16 mouse cellular contexts compared by ENCODE assay signal in the genomic region with DNA sequence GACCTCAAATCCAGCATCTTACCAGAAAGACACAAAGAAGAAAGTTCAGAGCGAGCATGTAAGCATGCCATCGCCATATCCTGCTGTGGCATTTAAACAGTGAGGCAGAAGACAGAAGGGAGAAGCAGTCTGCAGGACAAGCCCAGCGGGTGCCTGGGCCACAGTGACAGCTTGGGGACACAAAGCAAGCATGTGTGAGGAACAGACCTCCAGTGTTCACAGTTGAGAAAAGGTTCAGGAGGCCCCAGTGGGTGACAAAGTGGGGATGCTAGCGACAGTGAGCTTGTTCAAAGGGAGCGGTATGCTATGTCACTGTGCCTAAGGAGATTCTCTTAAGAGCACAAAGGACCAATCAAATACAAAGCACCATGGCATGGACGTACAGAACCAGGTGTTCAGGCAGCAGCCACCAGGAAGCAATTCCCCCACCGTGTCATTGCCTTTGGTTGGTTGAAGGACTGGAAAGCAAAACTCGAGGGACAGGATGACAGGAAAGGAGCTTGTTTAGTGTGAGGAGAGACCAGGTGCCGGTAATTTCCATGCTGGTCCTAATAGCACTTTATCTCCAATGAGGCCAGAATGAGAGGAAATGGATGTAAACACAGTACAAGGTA.
A peak's percentile ranks its signal among the peaks of the same experiment; 100 is the strongest.
DNase-seq lines count a peak whose midpoint lies in the region; ATAC-seq and TF ChIP-seq lines count a peak whose summit lies in the region.
"Had no signal": no experiment of that assay in that cellular context is flagged by ENCODE, and none has a peak within 500 bp of the region (broad histone marks: within the 10 kb centered on the region; RNA-seq: fewer than 3 reads in every experiment).

No protein-coding gene starts in this region.

- no peaks in the 10 kb centered on the region for H3K27me3 ChIP-seq in cerebellum, adult 2 months (ENCODE audit: control insufficient read depth, insufficient read depth, low read length)
- peaks cover 2% of the 10 kb centered on the region; the same call in 1 of the 2 replicates for H3K27me3 ChIP-seq in forebrain, embryonic 13.5 days
- no peaks in the 10 kb centered on the region for H3K27me3 ChIP-seq in forebrain, embryonic 14.5 days (replicated peaks; ENCODE audit: control insufficient read depth, insufficient read depth, low read length)
- H3K27me3 ChIP-seq in neural tube, embryonic 11.5 days (ENCODE audit: control insufficient read depth, insufficient read depth, low read length), result no peaks in the 10 kb centered on the region
- H3K27me3 ChIP-seq in neural tube, embryonic 15.5 days (replicated peaks), result no peaks in the 10 kb centered on the region
- H3K27me3 ChIP-seq: CH12.LX; heart, embryonic 15.5 days had no signal

- H3K27ac ChIP-seq in cerebellum, adult 2 months (ENCODE audit: insufficient read depth, low read length), result no peak overlapping the region
- peak overlapping the region; percentile 12; the same call in 1 of the 2 replicates for H3K27ac ChIP-seq in forebrain, embryonic 13.5 days
- H3K27ac ChIP-seq in forebrain, embryonic 14.5 days (ENCODE audit: low read depth, low read length), result no peak overlapping the region
- 0 out of 2 replicates have a peak overlapping the region, but pooled peaks have one; percentile 3 for H3K27ac ChIP-seq in neural tube, embryonic 11.5 days (ENCODE audit: low read depth, low read length)
- H3K27ac ChIP-seq in neural tube, embryonic 15.5 days (replicated peaks), result no peak overlapping the region
- H3K27ac ChIP-seq: embryonic facial prominence, embryonic 10.5 days; heart, embryonic 15.5 days; liver, embryonic 14.5 days had no signal

- no peaks in the 10 kb centered on the region for H3K9me3 ChIP-seq in forebrain, embryonic 13.5 days (replicated peaks)
- no peaks in the 10 kb centered on the region for H3K9me3 ChIP-seq in forebrain, embryonic 14.5 days (replicated peaks; ENCODE audit: control insufficient read depth, low read length)
- H3K9me3 ChIP-seq in neural tube, embryonic 11.5 days (ENCODE audit: control insufficient read depth, low read length), result no peaks in the 10 kb centered on the region
- no peaks in the 10 kb centered on the region for H3K9me3 ChIP-seq in neural tube, embryonic 15.5 days (replicated peaks)
- H3K9me3 ChIP-seq: embryonic facial prominence, embryonic 10.5 days; heart, embryonic 15.5 days had no signal

- WGBS in cerebellum, adult 2 months, result 44% methylated on average over 9 of the region's 9 CpGs
- 34% methylated on average over 9 of the region's 9 CpGs for WGBS in forebrain, embryonic 13.5 days
- WGBS in forebrain, embryonic 14.5 days, result 36% methylated on average over 9 of the region's 9 CpGs
- 40% methylated on average over 9 of the region's 9 CpGs for WGBS in neural tube, embryonic 11.5 days
- 30% methylated on average over 9 of the region's 9 CpGs for WGBS in neural tube, embryonic 15.5 days

- TF ChIP-seq CTCF in cerebellum, adult 2 months (IDR thresholded peaks at IDR 0.05; ENCODE audit: borderline replicate concordance, insufficient read depth, low read depth, low read length), result no peak

- DNase-seq in cerebellum, adult 2 months, result peak; percentile 17 to 22
- DNase-seq in forebrain, embryonic 14.5 days (ENCODE audit: low spot score), result no peak
- peak; percentile 34 for DNase-seq in neural tube, embryonic 11.5 days (ENCODE audit: low spot score)
- DNase-seq in frontal cortex, postnatal 36 days (ENCODE audit: low spot score in 2 of 2), result no peak
- DNase-seq in adrenal gland, adult 18-20 months (ENCODE audit: low spot score in 2 of 2), result no peak
- DNase-seq: adrenal gland, postnatal 25 days; layer of hippocampus, postnatal 36 days had no signal

- no peak overlapping the region for H3K4me2 ChIP-seq in forebrain, embryonic 13.5 days
- H3K4me2 ChIP-seq in forebrain, embryonic 14.5 days (ENCODE audit: low read length), result no peak overlapping the region
- H3K4me2 ChIP-seq in neural tube, embryonic 11.5 days (ENCODE audit: low read depth), result no peak overlapping the region
- no peak overlapping the region for H3K4me2 ChIP-seq in neural tube, embryonic 15.5 days
- H3K4me2 ChIP-seq: heart, embryonic 15.5 days had no signal

- no peak overlapping the region for H3K4me3 ChIP-seq in cerebellum, adult 2 months (replicated peaks; ENCODE audit: insufficient read depth, low read depth, low read length)
- H3K4me3 ChIP-seq in forebrain, embryonic 13.5 days, result no peak overlapping the region
- no peak overlapping the region for H3K4me3 ChIP-seq in forebrain, embryonic 14.5 days (ENCODE audit: low read depth, low read length)
- no peak overlapping the region for H3K4me3 ChIP-seq in neural tube, embryonic 11.5 days (ENCODE audit: low read depth, low read length)
- no peak overlapping the region for H3K4me3 ChIP-seq in neural tube, embryonic 15.5 days (replicated peaks)
- H3K4me3 ChIP-seq: embryonic facial prominence, embryonic 10.5 days; erythroblast, embryonic 14.5 days; heart, embryonic 15.5 days had no signal

- H3K9ac ChIP-seq in forebrain, embryonic 13.5 days, result 0 out of 2 replicates have a peak overlapping the region, but pooled peaks have one; percentile 18
- no peak overlapping the region for H3K9ac ChIP-seq in forebrain, embryonic 14.5 days (ENCODE audit: low read length)
- H3K9ac ChIP-seq in neural tube, embryonic 11.5 days (ENCODE audit: low read length), result no peak overlapping the region
- no peak overlapping the region for H3K9ac ChIP-seq in neural tube, embryonic 15.5 days (replicated peaks)
- H3K9ac ChIP-seq: heart, embryonic 15.5 days; liver, embryonic 14.5 days had no signal

- no peak for TF ChIP-seq POLR2A in cerebellum, adult 2 months (IDR thresholded peaks at IDR 0.05; ENCODE audit: borderline replicate concordance, insufficient read depth, low read length)

- H3K36me3 ChIP-seq in forebrain, embryonic 13.5 days (ENCODE audit: poor library complexity, severe bottlenecking), result no peaks in the 10 kb centered on the region
- H3K36me3 ChIP-seq in forebrain, embryonic 14.5 days (ENCODE audit: control insufficient read depth, insufficient read depth, low read length), result no peaks in the 10 kb centered on the region
- no peaks in the 10 kb centered on the region for H3K36me3 ChIP-seq in neural tube, embryonic 11.5 days (ENCODE audit: control insufficient read depth, insufficient read depth, low read length)
- H3K36me3 ChIP-seq in neural tube, embryonic 15.5 days, result no peaks in the 10 kb centered on the region
- H3K36me3 ChIP-seq: embryonic facial prominence, embryonic 10.5 days; heart, embryonic 15.5 days had no signal

- peaks cover 5% of the 10 kb centered on the region; the same call in 1 of the 2 replicates for H3K4me1 ChIP-seq in cerebellum, adult 2 months (ENCODE audit: control insufficient read depth, insufficient read depth, low read length)
- peaks cover 29% of the 10 kb centered on the region for H3K4me1 ChIP-seq in forebrain, embryonic 13.5 days
- H3K4me1 ChIP-seq in forebrain, embryonic 14.5 days (ENCODE audit: control insufficient read depth, insufficient read depth, low read length), result peaks cover 16% of the 10 kb centered on the region
- 0 out of 2 replicates have a peak, but pooled peaks cover 3% of the 10 kb centered on the region for H3K4me1 ChIP-seq in neural tube, embryonic 11.5 days (ENCODE audit: control insufficient read depth, insufficient read depth, low read length)
- 0 out of 2 replicates have a peak, but pooled peaks cover 10% of the 10 kb centered on the region for H3K4me1 ChIP-seq in neural tube, embryonic 15.5 days

- ATAC-seq in cerebellum, adult (ENCODE audit: insufficient number of reproducible peaks, low FRiP score, low TSS enrichment), result no peak
- no peak for ATAC-seq in forebrain, embryonic 13.5 days
- ATAC-seq in forebrain, embryonic 14.5 days, result no peak
- ATAC-seq in neural tube, embryonic 11.5 days (ENCODE audit: insufficient read depth, low FRiP score, low TSS enrichment), result no peak
- no peak for ATAC-seq in neural tube, embryonic 15.5 days (ENCODE audit: low FRiP score)
- ATAC-seq: lung, postnatal 0 days had no signal

Comparison
In these comparisons a context has a peak if more than half of its experiments do, and no peak if none do; other contexts are left out.
1. H3K27ac ChIP-seq: peak in forebrain, embryonic 13.5 days (single experiment) and neural tube, embryonic 11.5 days (single experiment); none in cerebellum, adult 2 months (single experiment), forebrain, embryonic 14.5 days (single experiment) and neural tube, embryonic 15.5 days (single experiment).
2. DNase-seq: peak in cerebellum, adult 2 months (2 of 2) and neural tube, embryonic 11.5 days (single experiment); none in forebrain, embryonic 14.5 days (single experiment), frontal cortex, postnatal 36 days (0 of 2) and adrenal gland, adult 18-20 months (0 of 2).